Mouse (Mus musculus) B cell, adult 67 days (primary cell): ENCODE results near the gene Clk4. TPM values are rescaled to one million over a fixed set of nuclear protein-coding genes. Genes with fewer than 3 reads are reported as not detected.

Source experiments
- total RNA-seq, 2 experiments: library from RNA; stranded (reverse); gene quantifications; 4 replicates each; pipeline ENCODE4 v1.2.4; 2023

Gene Clk4
- 100 to 1,000 TPM; 264 to 312 TPM for total RNA-seq

GRCm38 (mm10) chr11:51261680-51262219, at the start of gene Clk4:
Gene Clk4, plus strand, starts transcription at chr11:51261730.

GRCm38 (mm10) chr11:51220308-51220707, 41.2 kb upstream of the Clk4 start, which contains the start of gene Gm12569:
Gene Gm12569, plus strand, starts transcription at chr11:51220473.

GRCm38 (mm10) chr11:51262342-51263285, 1.1 kb downstream of the Clk4 start, which contains the start of gene BC049762:
Gene BC049762, minus strand, starts transcription at chr11:51263046.

GRCm38 (mm10) chr11:51289564-51290041, 28.1 kb downstream of the Clk4 start, which contains the start of gene Col23a1:
Gene Col23a1, plus strand, starts transcription at chr11:51289920.

Other genes starting within 250 kb of the Clk4 start
- gene Olfr54, start 247.5 kb upstream of the Clk4 start, total RNA-seq, result not detected
- not detected for gene Olfr1375, start 213.6 kb upstream of the Clk4 start, total RNA-seq
- gene Zfp354a, start 202.5 kb upstream of the Clk4 start, total RNA-seq, result not detected
- gene Gm12569, start 41.3 kb upstream of the Clk4 start, total RNA-seq, result not detected
- gene BC049762, start 1.3 kb downstream of the Clk4 start, total RNA-seq, result not detected
- gene Col23a1, start 28.2 kb downstream of the Clk4 start, total RNA-seq, result 1 to 10 TPM; 1.5 to 1.9 TPM